Mouse (Mus musculus) intestine, embryonic 16.5 days (tissue): ENCODE data around the gene Ppil3. TPM values are rescaled to one million over a fixed set of nuclear protein-coding genes. Genes with fewer than 3 reads are reported as not detected.

Source experiments
- ATAC-seq: fragments of 200-750 bp; cut with Nextera tagmentation; 2 replicates; pipeline ENCODE4 v1.8.0; 2017; ENCODE audit warnings: moderate TSS enrichment, moderate library complexity
- H3K27ac ChIP-seq: fragments of 300-500 bp; sonication (generic); 2 replicates; pipeline ENCODE4 v1.5.1; 2014; ENCODE audit warnings: mild to moderate bottlenecking, low read length
- H3K27me3 ChIP-seq: fragments of 300-500 bp; sonication (generic); replicated peaks from 2 replicates; pipeline ENCODE4 v1.6.1; 2014; ENCODE audit warnings: low read length, control low read depth, mixed read lengths; ENCODE audit not compliant: control insufficient read depth, insufficient read depth
- H3K36me3 ChIP-seq: fragments of 300-500 bp; sonication (generic); 2 replicates; pipeline ENCODE4 v1.6.1; 2014; ENCODE audit warnings: low read length, control low read depth; ENCODE audit not compliant: control insufficient read depth, insufficient read depth
- H3K4me1 ChIP-seq: fragments of 300-500 bp; sonication (generic); 2 replicates; pipeline ENCODE4 v1.6.1; 2014; ENCODE audit warnings: low read length, control low read depth, mixed read lengths; ENCODE audit not compliant: control insufficient read depth, insufficient read depth
- H3K4me2 ChIP-seq: fragments of 300-500 bp; sonication (generic); 2 replicates; pipeline ENCODE4 v1.6.1; 2014; ENCODE audit warnings: low read depth, low read length, control low read depth
- H3K4me3 ChIP-seq: fragments of 300-500 bp; sonication (generic); 2 replicates; pipeline ENCODE4 v1.5.1; 2014; ENCODE audit warnings: mild to moderate bottlenecking, low read length
- H3K9ac ChIP-seq: fragments of 300-500 bp; sonication (generic); 2 replicates; pipeline ENCODE4 v1.6.1; 2014; ENCODE audit warnings: low read depth, low read length
- H3K9me3 ChIP-seq: fragments of 300-500 bp; sonication (generic); 2 replicates; pipeline ENCODE4 v1.6.1; 2016; ENCODE audit warnings: low read length, control low read depth; ENCODE audit not compliant: control insufficient read depth
- WGBS: fragments of 180-500 bp; shearing (Covaris S2); extraction: QIAGEN DNeasy Blood & Tissue Kit; methylation state at CpG from one replicate; pipeline ENCODE4 v1.1.7; 2014; 5-methylcytosine and 5-hydroxymethylcytosine counted together
- polyA plus RNA-seq: library from polyadenylated mRNA; unstranded; fragments of >200 nt; fragmentation: Nextera tagmentation; extraction: Ambion mirVana; gene quantifications from 2 replicates; pipeline ENCODE4 v1.2.1, GENCODE M21; 2015

Gene Ppil3
- polyA plus RNA-seq: 40.9 and 53.6 TPM in 2 replicates

GRCm38 (mm10) chr1:58445143-58445722, at the start of gene Ppil3, which contains the start of gene Nif3l1:
Gene Ppil3 (minus strand): TSS chr1:58445486.
Gene Nif3l1 (plus strand): TSS chr1:58445151.
- under 1% methylated on average over 33 of the region's 33 CpGs for WGBS
- H3K4me3 ChIP-seq: peak within 1 kb of the TSS; percentile 77
- H3K27ac ChIP-seq: peak within 1 kb of the TSS; percentile 93
- H3K4me1 ChIP-seq: peaks cover 5% of the 10 kb centered on the region
- H3K9ac ChIP-seq: peak within 1 kb of the TSS; percentile 92
- peak within 1 kb of the TSS; percentile 76 for H3K4me2 ChIP-seq
- H3K36me3 ChIP-seq: no peaks in the 10 kb centered on the region
- ATAC-seq: peak; percentile 98
- H3K27me3 ChIP-seq: no peaks in the 10 kb centered on the region
- H3K9me3 ChIP-seq: no peaks in the 10 kb centered on the region

DNA sequence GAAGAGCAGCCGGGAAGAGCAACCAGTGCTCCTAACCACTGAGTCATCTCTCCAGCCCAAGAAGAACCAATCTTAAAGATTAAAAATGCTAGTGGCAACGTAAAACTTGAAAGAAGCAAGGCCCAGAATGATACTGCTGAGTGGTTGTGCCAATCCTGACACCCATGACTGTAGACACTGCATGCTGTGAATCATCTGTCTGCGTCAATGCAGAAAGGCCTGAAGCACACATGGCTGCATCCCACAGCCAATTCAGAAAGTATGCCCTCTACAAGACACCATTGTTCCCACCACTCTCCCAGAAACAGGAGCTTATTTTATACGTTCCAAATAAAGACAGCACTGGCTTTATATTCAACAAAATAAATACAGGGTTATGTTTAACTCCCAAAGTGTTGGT, 37.4 kb upstream of the Ppil3 start:
- H3K27ac ChIP-seq: no peak overlapping the region
- H3K27me3 ChIP-seq: no peaks in the 10 kb centered on the region
- H3K4me2 ChIP-seq: no peak overlapping the region
- WGBS: 90% methylated on average over 4 of the region's 4 CpGs
- H3K36me3 ChIP-seq: peaks cover 16% of the 10 kb centered on the region
- H3K4me1 ChIP-seq: no peaks in the 10 kb centered on the region
- ATAC-seq: no peak
- no peaks in the 10 kb centered on the region for H3K9me3 ChIP-seq
- H3K4me3 ChIP-seq: no peak overlapping the region
- no peak overlapping the region for H3K9ac ChIP-seq

DNA sequence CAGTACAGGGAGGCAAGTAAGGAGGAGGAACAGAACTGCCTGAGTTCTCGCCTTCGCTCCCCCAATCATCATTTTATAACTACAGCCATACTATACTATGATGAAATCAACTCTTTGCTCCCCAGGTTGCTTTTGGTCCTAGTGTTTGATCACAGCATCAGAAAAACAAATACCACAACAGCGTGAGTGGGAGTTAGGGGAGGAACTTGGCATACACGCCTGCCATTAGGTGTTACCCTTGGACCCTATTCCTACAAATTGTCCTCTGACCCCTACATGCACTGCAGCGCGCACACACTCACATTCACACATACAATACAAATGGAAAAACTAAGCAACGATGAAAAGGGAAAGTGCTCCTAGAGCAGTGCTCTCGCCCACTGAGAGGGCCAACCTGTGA, 30.4 kb upstream of the Ppil3 start:
- 94% methylated on average over 8 of the region's 8 CpGs for WGBS

DNA sequence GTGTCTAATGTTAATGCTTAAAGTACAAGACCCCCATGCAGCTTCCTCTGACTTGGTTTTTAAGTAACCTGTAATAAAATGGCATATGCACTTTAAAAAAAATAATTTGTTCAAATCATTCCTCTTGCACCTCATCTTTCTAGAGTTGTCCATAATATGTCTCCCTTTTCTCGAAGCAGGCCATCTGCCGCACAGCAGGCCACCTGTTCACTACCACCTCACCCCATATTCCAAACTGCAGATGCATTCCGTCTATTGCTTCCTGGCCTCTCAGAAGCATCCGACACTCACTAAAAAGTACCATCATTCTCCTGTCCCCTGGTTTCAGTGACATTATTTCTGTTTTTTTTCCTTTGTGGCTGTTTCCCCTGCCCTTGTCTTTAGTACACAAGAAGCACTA, 20.3 kb upstream of the Ppil3 start:
- H3K4me1 ChIP-seq: no peaks in the 10 kb centered on the region
- no peak overlapping the region for H3K4me3 ChIP-seq
- no peaks in the 10 kb centered on the region for H3K27me3 ChIP-seq
- no peak overlapping the region for H3K27ac ChIP-seq
- H3K36me3 ChIP-seq: 0 out of 2 replicates have a peak, but pooled peaks cover 2% of the 10 kb centered on the region
- H3K9me3 ChIP-seq: no peaks in the 10 kb centered on the region
- no peak overlapping the region for H3K9ac ChIP-seq
- WGBS: 97% methylated on average over 4 of the region's 4 CpGs
- H3K4me2 ChIP-seq: no peak overlapping the region
- no peak for ATAC-seq

More for the DNA sequence above, 30.4 kb upstream of the Ppil3 start:
- H3K27ac ChIP-seq: no peak overlapping the region
- H3K4me3 ChIP-seq: no peak overlapping the region
- H3K4me1 ChIP-seq: no peaks in the 10 kb centered on the region
- H3K4me2 ChIP-seq: no peak overlapping the region
- H3K36me3 ChIP-seq: peaks cover 19% of the 10 kb centered on the region
- no peaks in the 10 kb centered on the region for H3K27me3 ChIP-seq
- no peak overlapping the region for H3K9ac ChIP-seq
- no peak for ATAC-seq
- no peaks in the 10 kb centered on the region for H3K9me3 ChIP-seq

DNA sequence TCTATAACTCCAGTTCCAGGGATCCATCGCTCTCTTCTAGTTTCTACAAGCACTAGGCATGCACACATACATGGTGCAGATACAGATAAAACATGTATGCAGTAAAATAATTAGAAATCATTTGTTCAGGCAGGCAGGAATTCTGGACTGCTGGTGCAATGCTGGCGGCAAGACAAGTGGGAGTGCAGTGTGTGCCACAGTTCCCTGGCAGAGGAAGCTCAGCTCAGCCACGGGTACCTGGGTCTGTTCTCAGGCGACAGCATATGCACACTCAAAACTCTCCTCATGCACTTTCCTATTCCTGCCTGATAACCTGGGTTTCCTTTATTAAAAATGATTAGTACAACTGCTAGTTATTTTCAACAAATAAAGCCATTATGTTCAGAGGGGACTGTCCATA, 19.8 kb upstream of the Ppil3 start:
- no peak overlapping the region for H3K9ac ChIP-seq
- no peak overlapping the region for H3K4me3 ChIP-seq
- H3K27ac ChIP-seq: no peak overlapping the region
- whole genome bisulfite sequencing: 94% methylated on average over 4 of the region's 4 CpGs
- no peaks in the 10 kb centered on the region for H3K27me3 ChIP-seq
- ATAC-seq: no peak
- no peaks in the 10 kb centered on the region for H3K4me1 ChIP-seq
- no peak overlapping the region for H3K4me2 ChIP-seq
- 0 out of 2 replicates have a peak, but pooled peaks cover 2% of the 10 kb centered on the region for H3K36me3 ChIP-seq
- H3K9me3 ChIP-seq: no peaks in the 10 kb centered on the region

DNA sequence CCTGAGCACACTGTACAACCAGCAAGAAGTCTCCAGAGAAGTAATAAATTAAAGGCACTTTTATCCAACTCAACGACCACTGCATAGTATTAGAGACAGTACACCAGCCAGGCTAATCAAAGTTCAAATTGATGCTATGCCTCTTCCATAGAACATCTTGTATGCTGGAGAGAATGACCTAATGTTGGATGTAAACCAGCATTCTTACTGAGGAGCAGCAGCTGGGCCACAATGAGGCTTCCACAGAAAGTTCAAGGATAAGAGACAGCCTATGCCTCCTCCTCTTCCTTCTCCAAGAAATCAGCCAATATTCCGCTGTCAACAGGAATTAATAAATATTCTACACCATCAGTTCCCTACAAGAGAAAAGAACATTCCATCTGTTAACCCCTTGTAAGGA, 18.6 kb upstream of the Ppil3 start:
- 57% methylated on average over 2 of the region's 2 CpGs for WGBS
- Histone ChIP-seq H3K36me3 (peaks cover 2% of the 10 kb centered on the region; the same call in 1 of the 2 replicates), H3K27ac (no peak overlapping the region), H3K27me3 (no peaks in the 10 kb centered on the region), H3K4me3 (no peak overlapping the region), H3K4me1 (no peaks in the 10 kb centered on the region), H3K9ac (no peak overlapping the region), H3K4me2 (no peak overlapping the region), H3K9me3 (no peaks in the 10 kb centered on the region)
- ATAC-seq: 0 out of 2 replicates have a peak, but pooled peaks have one; percentile 13

GRCm38 (mm10) chr1:58460566-58460965, 15.3 kb upstream of the Ppil3 start:
- no peaks in the 10 kb centered on the region for H3K27me3 ChIP-seq
- ATAC-seq: no peak
- no peak overlapping the region for H3K4me2 ChIP-seq
- peaks cover 6% of the 10 kb centered on the region; the same call in 1 of the 2 replicates for H3K36me3 ChIP-seq
- 93% methylated on average over 3 of the region's 3 CpGs for WGBS
- H3K9ac ChIP-seq: no peak overlapping the region
- no peak overlapping the region for H3K4me3 ChIP-seq
- no peak overlapping the region for H3K27ac ChIP-seq
- no peaks in the 10 kb centered on the region for H3K4me1 ChIP-seq
- no peaks in the 10 kb centered on the region for H3K9me3 ChIP-seq

DNA sequence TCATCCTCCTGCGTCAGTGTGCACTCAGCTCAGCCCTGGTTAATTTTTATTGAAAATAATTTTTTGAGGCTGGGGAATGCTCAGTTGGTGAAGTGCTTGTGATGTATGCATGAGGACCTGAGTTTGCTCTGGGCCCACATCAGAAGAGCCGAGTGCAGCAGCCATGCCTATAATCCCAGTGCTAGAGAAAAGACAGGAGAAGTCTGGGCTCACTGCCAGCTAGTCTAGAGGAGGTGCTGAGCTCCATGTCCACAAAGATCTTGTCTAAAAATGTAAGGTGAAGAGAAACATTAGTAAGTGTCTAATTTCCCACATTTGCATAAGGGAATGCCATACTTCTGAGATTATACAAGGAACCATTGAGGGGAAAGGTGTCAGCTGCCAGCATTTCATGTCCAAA, 13.6 kb upstream of the Ppil3 start:
- H3K4me2 ChIP-seq: no peak overlapping the region
- no peak for ATAC-seq
- H3K4me1 ChIP-seq: no peaks in the 10 kb centered on the region
- no peak overlapping the region for H3K9ac ChIP-seq
- H3K27me3 ChIP-seq: no peaks in the 10 kb centered on the region
- H3K4me3 ChIP-seq: no peak overlapping the region
- H3K9me3 ChIP-seq: no peaks in the 10 kb centered on the region
- no peak overlapping the region for H3K27ac ChIP-seq
- WGBS: 74% methylated on average over 2 of the region's 2 CpGs
- peaks cover 15% of the 10 kb centered on the region; the same call in 1 of the 2 replicates for H3K36me3 ChIP-seq

GRCm38 (mm10) chr1:58458175-58458574, 12.9 kb upstream of the Ppil3 start:
- Histone ChIP-seq H3K9me3 (no peaks in the 10 kb centered on the region), H3K4me1 (no peaks in the 10 kb centered on the region), H3K36me3 (peaks cover 19% of the 10 kb centered on the region; the same call in 1 of the 2 replicates), H3K27ac (no peak overlapping the region), H3K9ac (no peak overlapping the region), H3K4me2 (no peak overlapping the region), H3K4me3 (no peak overlapping the region), H3K27me3 (no peaks in the 10 kb centered on the region)
- ATAC-seq: no peak
- 81% methylated on average over 5 of the region's 5 CpGs for WGBS

GRCm38 (mm10) chr1:58454316-58454715, 9.0 kb upstream of the Ppil3 start:
- H3K27me3 ChIP-seq: no peaks in the 10 kb centered on the region
- H3K9me3 ChIP-seq: no peaks in the 10 kb centered on the region
- H3K4me2 ChIP-seq: no peak overlapping the region
- no peak for ATAC-seq
- H3K4me1 ChIP-seq: no peaks in the 10 kb centered on the region
- peaks cover 22% of the 10 kb centered on the region; the same call in 1 of the 2 replicates for H3K36me3 ChIP-seq
- 91% methylated on average over 6 of the region's 6 CpGs for whole genome bisulfite sequencing
- no peak overlapping the region for H3K27ac ChIP-seq
- H3K4me3 ChIP-seq: no peak overlapping the region
- H3K9ac ChIP-seq: no peak overlapping the region
